Mouse (Mus musculus) left cerebral cortex, postnatal 4 days (tissue): Measurements from ENCODE around the gene 9130213A22Rik. TPM values are rescaled to one million over a fixed set of nuclear protein-coding genes. Genes with fewer than 3 reads are reported as not detected.

ENCODE experiments used
- DNase-seq: peaks from one replicate; pipeline ENCODE4 v3.0.0-alpha.2; 2022
- intact Hi-C: fragments of 180-260 bp; cut with DNase I; formaldehyde crosslinking; loops from one replicate; pipeline ENCODE4 v1.15.1; 2025
- total RNA-seq, 2 experiments: library from RNA; stranded (reverse); gene quantifications; 2 replicates each; pipeline ENCODE4 v1.2.3; 2021

Gene 9130213A22Rik
- 1 to 10 TPM; 1.2 to 1.7 TPM for total RNA-seq

- intact Hi-C loops: loop anchor here (2.0 kb wide), 1 partner anchor 60 kb away; no protein-coding TSS in a partner anchor
- DNase-seq: peak; percentile 93
These were observed at the start of gene 9130213A22Rik for GRCm38 (mm10) chr11:69122336-69122951. Gene 9130213A22Rik (minus strand): TSS chr11:69122589.

- peak; percentile 60 for DNase-seq
- intact Hi-C loops: no loop called here
These were observed 49.2 kb upstream of the 9130213A22Rik start for GRCm38 (mm10) chr11:69171626-69172025.

- DNase-seq: no peak
- intact Hi-C loops: no loop called here
These were observed 46.9 kb upstream of the 9130213A22Rik start for GRCm38 (mm10) chr11:69169313-69169712.

- intact Hi-C loops: no loop called here
These were observed 34.4 kb upstream of the 9130213A22Rik start, which contains the start of gene Alox12b for GRCm38 (mm10) chr11:69156800-69157199. Gene Alox12b (plus strand): TSS chr11:69156989.

GRCm38 (mm10) chr11:69155351-69155750 is 33.0 kb upstream of the 9130213A22Rik start:
- no peak for DNase-seq
- intact Hi-C loops: no loop called here

More at GRCm38 (mm10) chr11:69156800-69157199, 34.4 kb upstream of the 9130213A22Rik start, which contains the start of gene Alox12b:
- peak; percentile 64 for DNase-seq

GRCm38 (mm10) chr11:69153831-69154230 is 31.4 kb upstream of the 9130213A22Rik start:
- intact Hi-C loops: no loop called here
- DNase-seq: no peak

GRCm38 (mm10) chr11:69151004-69151403 is 28.6 kb upstream of the 9130213A22Rik start:
- intact Hi-C loops: no loop called here
- no peak for DNase-seq

GRCm38 (mm10) chr11:69150444-69150843 is 28.1 kb upstream of the 9130213A22Rik start:
- DNase-seq: peak; percentile 82
- intact Hi-C loops: no loop called here

- intact Hi-C loops: no loop called here
- peak; percentile 81 for DNase-seq
These were observed 27.3 kb upstream of the 9130213A22Rik start for GRCm38 (mm10) chr11:69149728-69150127.

- intact Hi-C loops: no loop called here
- no peak for DNase-seq
These were observed 26.1 kb upstream of the 9130213A22Rik start for GRCm38 (mm10) chr11:69148451-69148960.

- intact Hi-C loops: no loop called here
- DNase-seq: peak; percentile 31
These were observed 25.2 kb upstream of the 9130213A22Rik start for GRCm38 (mm10) chr11:69147546-69147945.

GRCm38 (mm10) chr11:69135361-69135760 is 13.0 kb upstream of the 9130213A22Rik start:
- no peak for DNase-seq
- intact Hi-C loops: no loop called here

GRCm38 (mm10) chr11:69134622-69134968 is 12.2 kb upstream of the 9130213A22Rik start:
- intact Hi-C loops: no loop called here
- no peak for DNase-seq

- intact Hi-C loops: no loop called here
These were observed 11.7 kb upstream of the 9130213A22Rik start for GRCm38 (mm10) chr11:69133923-69134621.

GRCm38 (mm10) chr11:69133566-69133922 is 11.2 kb upstream of the 9130213A22Rik start:
- intact Hi-C loops: no loop called here
- no peak for DNase-seq

More at GRCm38 (mm10) chr11:69133923-69134621, 11.7 kb upstream of the 9130213A22Rik start:
- DNase-seq: peak; percentile 59

GRCm38 (mm10) chr11:69128426-69129122 is 6.2 kb upstream of the 9130213A22Rik start:
- intact Hi-C loops: no loop called here

GRCm38 (mm10) chr11:69126706-69127095 is 4.3 kb upstream of the 9130213A22Rik start:
- intact Hi-C loops: no loop called here

More at GRCm38 (mm10) chr11:69128426-69129122, 6.2 kb upstream of the 9130213A22Rik start:
- no peak for DNase-seq

GRCm38 (mm10) chr11:69125919-69126705 is 3.7 kb upstream of the 9130213A22Rik start:
- intact Hi-C loops: no loop called here
- no peak for DNase-seq

More at GRCm38 (mm10) chr11:69126706-69127095, 4.3 kb upstream of the 9130213A22Rik start:
- no peak for DNase-seq

GRCm38 (mm10) chr11:69125852-69125918 is 3.3 kb upstream of the 9130213A22Rik start, which contains the start of gene Aloxe3:
Gene Aloxe3 (plus strand): TSS chr11:69125896.
- intact Hi-C loops: no loop called here
- no peak for DNase-seq

GRCm38 (mm10) chr11:69125041-69125851 is 2.9 kb upstream of the 9130213A22Rik start:
- DNase-seq: peak; percentile 78
- intact Hi-C loops: no loop called here
